Mouse (Mus musculus): ENCODE data around the gene 6030445D17Rik.

The 6030445D17Rik gene

GRCm38 (mm10) chr4:136459210-136459609, 2.8 kb upstream of the 6030445D17Rik start:
- no peak for DNase-seq (ENCODE audit: low spot score in 2 of 2)

- DNase-seq (ENCODE audit: low spot score in 2 of 2): no peak
These were observed 844 bp upstream of the 6030445D17Rik start for GRCm38 (mm10) chr4:136461206-136461605.

- no peak for DNase-seq (ENCODE audit: low spot score in 2 of 2)
These were observed 327 bp upstream of the 6030445D17Rik start for GRCm38 (mm10) chr4:136461761-136462085.

GRCm38 (mm10) chr4:136462839-136463178, 759 bp downstream of the 6030445D17Rik start:
- DNase-seq (ENCODE audit: low spot score in 2 of 2): no peak

GRCm38 (mm10) chr4:136463436-136463835, 1.4 kb downstream of the 6030445D17Rik start:
- DNase-seq (ENCODE audit: low spot score in 2 of 2): no peak

- peak in 1 of 2 experiments; percentile 61 for DNase-seq (ENCODE audit: low spot score in 2 of 2)
These were observed 4.2 kb downstream of the 6030445D17Rik start for GRCm38 (mm10) chr4:136466226-136466625.

- no peak for DNase-seq (ENCODE audit: low spot score in 2 of 2)
These were observed 6.7 kb downstream of the 6030445D17Rik start for GRCm38 (mm10) chr4:136468553-136469327.

- peak; percentile 86 to 94 for DNase-seq (ENCODE audit: low spot score in 2 of 2)
These were observed 7.4 kb downstream of the 6030445D17Rik start, which contains the start of gene Luzp1 for GRCm38 (mm10) chr4:136469371-136469903. Gene Luzp1 (plus strand): TSS chr4:136469761.

- DNase-seq (ENCODE audit: low spot score in 2 of 2): no peak
These were observed 7.9 kb downstream of the 6030445D17Rik start for GRCm38 (mm10) chr4:136469941-136470346.

- peak in 1 of 2 experiments; percentile 50 for DNase-seq (ENCODE audit: low spot score in 2 of 2)
These were observed 8.5 kb downstream of the 6030445D17Rik start for GRCm38 (mm10) chr4:136470347-136471071.

- no peak for DNase-seq (ENCODE audit: low spot score in 2 of 2)
These were observed 14.6 kb downstream of the 6030445D17Rik start for GRCm38 (mm10) chr4:136476692-136477091.

- DNase-seq (ENCODE audit: low spot score in 2 of 2): no peak
These were observed 24.5 kb downstream of the 6030445D17Rik start for GRCm38 (mm10) chr4:136486549-136486948.

- DNase-seq (ENCODE audit: low spot score in 2 of 2): no peak
These were observed 33.9 kb downstream of the 6030445D17Rik start for GRCm38 (mm10) chr4:136495993-136496392.

- no peak for DNase-seq (ENCODE audit: low spot score in 2 of 2)
These were observed 43.6 kb downstream of the 6030445D17Rik start for GRCm38 (mm10) chr4:136505426-136506215.

GRCm38 (mm10) chr4:136509857-136510256, 47.8 kb downstream of the 6030445D17Rik start:
- no peak for DNase-seq (ENCODE audit: low spot score in 2 of 2)

- DNase-seq (ENCODE audit: low spot score in 2 of 2): no peak
These were observed 49.7 kb downstream of the 6030445D17Rik start for GRCm38 (mm10) chr4:136511708-136512107.

- no peak for DNase-seq (ENCODE audit: low spot score in 2 of 2)
These were observed 50.9 kb downstream of the 6030445D17Rik start for GRCm38 (mm10) chr4:136512905-136513304.

Data from cerebellum, postnatal 4 days (tissue).